Mouse (Mus musculus) mouse trophoblast stem cell (cell line): ENCODE measurements around the gene Fktn.

Experiments used
- in situ Hi-C, 2 experiments: fragments of 300-500 bp; cut with MseI, MboI; formaldehyde crosslinking; loops; 2 replicates in 1 of 2; 3 replicates in 1 of 2; pipeline ENCODE4 v1.15.1; 2025

Fktn gene

DNA sequence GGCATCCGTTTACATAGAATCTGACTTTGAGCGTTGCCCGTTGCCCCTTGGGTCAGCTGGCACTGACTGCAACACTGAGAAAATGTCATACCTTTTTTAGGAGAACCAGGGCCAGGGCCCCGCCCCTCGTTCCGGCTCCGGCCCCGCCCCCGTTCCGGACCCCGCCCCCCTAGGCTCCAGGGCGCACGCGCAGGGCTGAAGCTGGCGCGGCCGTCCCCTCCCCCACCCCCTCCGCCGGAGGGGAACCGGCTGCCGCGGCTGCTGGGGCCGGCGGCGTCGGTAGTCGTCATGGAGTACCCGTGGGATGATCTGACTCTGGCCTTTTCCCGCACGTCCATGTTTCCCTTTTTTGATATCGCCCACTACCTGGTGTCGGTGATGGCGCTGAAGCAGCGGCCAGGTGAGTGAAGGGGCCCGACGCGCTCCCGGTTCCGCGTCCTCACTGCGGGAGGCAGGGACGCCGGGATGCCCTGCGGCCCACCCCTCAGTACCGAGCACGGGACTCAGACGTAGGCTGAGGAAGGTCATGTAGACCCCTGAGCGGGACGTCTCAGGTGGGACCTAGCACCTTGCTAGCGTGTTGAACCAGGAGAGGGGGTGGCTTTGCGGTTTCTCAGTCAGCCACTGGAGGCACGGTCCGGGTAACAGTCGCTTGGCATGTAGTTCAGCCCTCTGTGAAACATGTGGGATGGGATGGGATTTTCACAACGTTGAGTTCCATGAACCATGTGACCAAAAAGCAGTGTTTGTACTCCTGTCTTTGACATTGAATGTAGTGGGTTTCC lies 112.2 kb downstream of the Fktn start, which contains the start of gene Tmem38b:
Gene Tmem38b (plus strand): TSS at position 225 of the 785 bp plus-strand sequence.
- in situ Hi-C loops, result loop anchor here in 1 of 2 experiments (25.0 kb wide), 1 partner anchor 214 kb away; no protein-coding TSS in a partner anchor

DNA sequence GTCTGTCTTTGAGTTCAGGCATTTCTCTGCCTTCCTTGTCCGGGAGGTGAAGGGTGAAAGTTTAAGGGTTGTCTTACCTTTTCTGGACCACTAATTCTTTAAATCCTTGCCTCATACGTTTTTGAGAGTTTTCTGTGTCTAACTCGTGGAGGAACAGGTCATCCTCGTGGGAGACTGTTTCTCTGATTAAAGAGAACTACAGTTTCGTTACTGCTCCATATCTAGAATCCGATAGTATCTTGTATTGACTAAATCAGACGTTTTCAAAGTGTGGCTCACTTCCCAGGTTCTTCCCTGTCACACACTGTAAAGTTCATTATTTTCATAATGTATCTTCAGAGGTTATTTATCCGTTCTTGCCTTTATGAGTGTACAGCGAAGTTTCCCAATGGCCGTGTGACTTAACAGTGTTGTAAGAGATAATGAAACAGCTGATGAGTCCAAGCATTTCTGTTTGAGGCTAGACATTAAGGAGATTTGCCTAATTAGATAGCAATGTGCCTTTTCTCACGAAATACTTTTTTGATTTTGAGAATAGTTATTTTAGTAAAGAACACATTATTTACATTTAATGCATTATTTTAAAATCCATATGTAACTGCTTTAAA lies 112.9 kb downstream of the Fktn start:
- in situ Hi-C loops, result loop anchor here in 1 of 2 experiments (25.0 kb wide), 1 partner anchor 214 kb away; no protein-coding TSS in a partner anchor
